Mouse (Mus musculus): ENCODE measurements at regions not wholly inside any gene's neighbourhood (a gene's known extent, or its start where the extent isn't known, plus 50 kb on each side); places are given as distances from the start of the nearest gene placed in this dataset.
"Not testable (repeated sequence)": the region's sequence is repeated elsewhere in the genome, so short reads cannot be mapped to it uniquely, and the experiment has no call there.

- no peak for DNase-seq
Observed at GRCm38 (mm10) chr9:43520931-43521330, 210.3 kb downstream of the Trim29 start.

- DNase-seq: peak; percentile 50 to 51
Observed at GRCm38 (mm10) chr9:43524947-43525565, 214.4 kb downstream of the Trim29 start.

GRCm38 (mm10) chr9:43532187-43532586, 211.6 kb upstream of the Nectin1 start:
- DNase-seq: no peak

GRCm38 (mm10) chr9:43535967-43536366, 207.8 kb upstream of the Nectin1 start:
- no peak for DNase-seq

- DNase-seq: no peak
Observed at GRCm38 (mm10) chr9:43537121-43537520, 206.7 kb upstream of the Nectin1 start.

- DNase-seq: no peak
Observed at GRCm38 (mm10) chr9:43540131-43540530, 203.7 kb upstream of the Nectin1 start.

GRCm38 (mm10) chr9:43541234-43541633, 202.6 kb upstream of the Nectin1 start:
- peak; percentile 75 to 84 for DNase-seq

- no peak for DNase-seq
Observed at GRCm38 (mm10) chr9:43542077-43542654, 201.6 kb upstream of the Nectin1 start.

- peak; percentile 59 for DNase-seq
Observed at GRCm38 (mm10) chr9:43545081-43545565, 198.7 kb upstream of the Nectin1 start.

- DNase-seq: no peak
Observed at GRCm38 (mm10) chr9:43548883-43549282, 194.9 kb upstream of the Nectin1 start.

- no peak for DNase-seq
Observed at GRCm38 (mm10) chr9:43549293-43549692, 194.5 kb upstream of the Nectin1 start.

- DNase-seq: not testable (repeated sequence)
Observed at GRCm38 (mm10) chr9:43552758-43553157, 191.0 kb upstream of the Nectin1 start.

GRCm38 (mm10) chr9:43562016-43562415, 181.8 kb upstream of the Nectin1 start:
- no peak for DNase-seq

- no peak for DNase-seq
Observed at GRCm38 (mm10) chr9:43564239-43564906, 179.4 kb upstream of the Nectin1 start.

- peak; percentile 47 to 51 for DNase-seq
Observed at GRCm38 (mm10) chr9:43568851-43569250, 174.9 kb upstream of the Nectin1 start.

GRCm38 (mm10) chr9:43571086-43571485, 172.7 kb upstream of the Nectin1 start:
- peak; percentile 62 to 73 for DNase-seq

GRCm38 (mm10) chr9:43575659-43576058, 168.1 kb upstream of the Nectin1 start:
- no peak for DNase-seq

- no peak for DNase-seq
Observed at GRCm38 (mm10) chr9:43580653-43581052, 163.1 kb upstream of the Nectin1 start.

GRCm38 (mm10) chr9:43585616-43586015, 158.2 kb upstream of the Nectin1 start:
- no peak for DNase-seq

- peak in 1 of 2 experiments; percentile 7 for DNase-seq
Observed at GRCm38 (mm10) chr9:43593236-43593635, 150.5 kb upstream of the Nectin1 start.

GRCm38 (mm10) chr9:43594814-43595213, 149.0 kb upstream of the Nectin1 start:
- no peak for DNase-seq

GRCm38 (mm10) chr9:43595461-43595860, 148.3 kb upstream of the Nectin1 start:
- DNase-seq: no peak

- DNase-seq: no peak
Observed at GRCm38 (mm10) chr9:43600396-43600795, 143.4 kb upstream of the Nectin1 start.

- no peak for DNase-seq
Observed at GRCm38 (mm10) chr9:43617632-43618031, 126.2 kb upstream of the Nectin1 start.

Measured in cerebellum, postnatal 14 days (tissue).